Mouse (Mus musculus): ENCODE measurements at regions not wholly inside any gene's neighbourhood (a gene's known extent, or its start where the extent isn't known, plus 50 kb on each side); places are given as distances from the start of the nearest gene placed in this dataset.

GRCm38 (mm10) chr3:144301068-144301467 lies 96.0 kb upstream of the Lmo4 start:
- no peak for TF ChIP-seq POLR2A (IDR thresholded peaks at IDR 0.05; ENCODE audit: insufficient read length, low read depth)
- TF ChIP-seq USF1 (IDR thresholded peaks at IDR 0.05; ENCODE audit: low read depth) = no peak
- no peak for TF ChIP-seq E2F4 (IDR thresholded peaks at IDR 0.05; ENCODE audit: insufficient read depth)
- no peak for TF ChIP-seq TCF12 (IDR thresholded peaks at IDR 0.05; ENCODE audit: insufficient read depth, poor library complexity, severe bottlenecking)
- no peak for TF ChIP-seq MAX (IDR thresholded peaks at IDR 0.05; ENCODE audit: low read depth)
- TF ChIP-seq CEBPB (IDR thresholded peaks at IDR 0.05; ENCODE audit: insufficient read depth, poor library complexity, severe bottlenecking) = no peak
- no peak for TF ChIP-seq MYOG (IDR thresholded peaks at IDR 0.05; ENCODE audit: control insufficient read depth in 1 of 3, insufficient read depth in 1 of 3, insufficient read length in 2 of 3, low read depth in 2 of 3)
- no peak for TF ChIP-seq SRF (IDR thresholded peaks at IDR 0.05; ENCODE audit: control insufficient read depth, insufficient read length, low read depth)
- no peak for TF ChIP-seq POLR2AphosphoS2 (IDR thresholded peaks at IDR 0.05; ENCODE audit: insufficient read length, low read depth)
- no peak for TF ChIP-seq MYOD1 (IDR thresholded peaks at IDR 0.05; ENCODE audit: control insufficient read depth in 1 of 3, insufficient read length in 2 of 3, low read depth in 2 of 3)

Measured in myocyte (in vitro differentiated cells).